Mouse (Mus musculus) liver, embryonic 16.5 days (tissue): Measurements from ENCODE around the gene Ccdc136. TPM values are rescaled to one million over a fixed set of nuclear protein-coding genes. Genes with fewer than 3 reads are reported as not detected.

Experiments
- ATAC-seq: fragments of 200-750 bp; cut with Nextera tagmentation; 2 replicates; pipeline ENCODE4 v1.8.0; 2017; ENCODE audit warnings: low read depth, mild to moderate bottlenecking, moderate number of reproducible peaks, moderate library complexity
- H3K27ac ChIP-seq: fragments of 300-500 bp; sonication (generic); 2 replicates; pipeline ENCODE4 v1.5.1; 2014; ENCODE audit warnings: mild to moderate bottlenecking, low read length
- H3K27me3 ChIP-seq: fragments of 300-500 bp; sonication (generic); 2 replicates; pipeline ENCODE4 v1.6.1; 2014; ENCODE audit warnings: low read depth, low read length, mixed read lengths; ENCODE audit not compliant: control insufficient read depth, insufficient read depth
- H3K36me3 ChIP-seq: fragments of 300-500 bp; sonication (generic); 2 replicates; pipeline ENCODE4 v1.6.1; 2014; ENCODE audit warnings: mild to moderate bottlenecking; ENCODE audit not compliant: control insufficient read depth, insufficient read depth
- H3K4me1 ChIP-seq: fragments of 300-500 bp; sonication (generic); 2 replicates; pipeline ENCODE4 v1.6.1; 2014; ENCODE audit warnings: low read depth, low read length, mixed read lengths; ENCODE audit not compliant: control insufficient read depth
- H3K4me2 ChIP-seq: fragments of 300-500 bp; sonication (generic); 2 replicates; pipeline ENCODE4 v1.6.1; 2014; ENCODE audit warnings: low read depth, low read length, mixed read lengths
- H3K4me3 ChIP-seq: fragments of 300-500 bp; sonication (generic); 2 replicates; pipeline ENCODE4 v1.5.1; 2014; ENCODE audit warnings: low read depth, mild to moderate bottlenecking, low read length
- H3K9ac ChIP-seq: fragments of 300-500 bp; sonication (generic); 2 replicates; pipeline ENCODE4 v1.6.1; 2014; ENCODE audit warnings: low read depth, low read length
- H3K9me3 ChIP-seq: fragments of 300-500 bp; sonication (generic); replicated peaks from 2 replicates; pipeline ENCODE4 v1.6.1; 2016; ENCODE audit warnings: low read length; ENCODE audit not compliant: control insufficient read depth
- WGBS: fragments of 180-500 bp; shearing (Covaris S2); extraction: QIAGEN DNeasy Blood & Tissue Kit; methylation state at CpG from one replicate; pipeline ENCODE4 v1.1.7; 2014; ENCODE audit not compliant: insufficient replicate concordance; 5-methylcytosine and 5-hydroxymethylcytosine counted together
- polyA plus RNA-seq: library from polyadenylated mRNA; unstranded; fragments of >200 nt; fragmentation: Nextera tagmentation; extraction: Ambion mirVana; gene quantifications from 2 replicates; pipeline ENCODE4 v1.2.1, GENCODE M21; 2015

Ccdc136 gene
- polyA plus RNA-seq, 1 experiment from 2014 or later, result 0.34 TPM

DNA sequence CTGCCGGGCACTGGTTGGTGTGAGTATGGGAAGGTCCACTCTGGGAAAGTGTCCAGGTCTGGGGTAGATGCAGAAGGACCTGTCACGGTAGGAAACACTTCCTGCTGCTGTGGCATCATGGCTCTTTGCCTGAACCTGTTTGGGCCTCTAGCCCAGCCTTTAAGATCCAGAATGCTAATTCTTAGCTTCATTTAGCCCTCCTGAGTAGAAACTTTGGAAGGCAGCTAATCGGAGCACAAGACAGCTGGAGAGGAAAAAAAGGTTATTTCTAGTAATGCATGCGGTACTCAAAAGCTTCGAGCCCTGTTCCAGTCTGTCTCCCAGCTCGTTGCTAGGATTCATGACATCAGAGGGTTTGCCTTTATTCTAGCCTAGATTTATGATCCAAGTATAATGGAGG lies 10.3 kb downstream of the Ccdc136 start:
- peaks cover 19% of the 10 kb centered on the region for H3K27me3 ChIP-seq
- no peak for ATAC-seq
- H3K4me1 ChIP-seq, result no peaks in the 10 kb centered on the region
- no peaks in the 10 kb centered on the region for H3K9me3 ChIP-seq
- no peak overlapping the region for H3K4me2 ChIP-seq
- WGBS, result 61% methylated on average over 6 of the region's 6 CpGs
- no peak overlapping the region for H3K27ac ChIP-seq
- no peak overlapping the region for H3K9ac ChIP-seq
- no peak overlapping the region for H3K4me3 ChIP-seq
- no peaks in the 10 kb centered on the region for H3K36me3 ChIP-seq

DNA sequence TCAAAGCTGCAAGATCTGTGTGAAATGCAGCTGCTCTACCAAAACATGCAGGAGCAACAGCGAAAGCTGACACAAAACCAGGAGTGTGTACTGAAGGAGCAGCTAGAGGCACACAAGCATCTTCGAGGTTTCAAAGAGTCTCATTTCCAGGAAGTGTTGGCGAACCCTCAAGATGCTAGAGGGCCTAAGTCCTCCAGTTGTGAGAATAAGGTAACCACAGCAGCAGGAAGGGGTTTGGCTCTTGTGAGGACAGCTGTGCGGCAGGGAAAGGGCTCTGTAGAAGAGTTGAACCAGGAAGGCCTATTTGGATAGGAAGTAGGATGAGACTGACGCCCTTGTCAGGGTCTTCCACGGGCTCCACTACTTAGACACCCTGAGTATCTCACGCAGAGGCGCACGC lies 19.3 kb downstream of the Ccdc136 start:
- H3K27me3 ChIP-seq, result no peaks in the 10 kb centered on the region
- no peak overlapping the region for H3K4me2 ChIP-seq
- no peak overlapping the region for H3K27ac ChIP-seq
- 43% methylated on average over 9 of the region's 9 CpGs for WGBS
- no peak overlapping the region for H3K4me3 ChIP-seq
- H3K36me3 ChIP-seq, result no peaks in the 10 kb centered on the region
- H3K4me1 ChIP-seq, result no peaks in the 10 kb centered on the region
- H3K9ac ChIP-seq, result no peak overlapping the region
- H3K9me3 ChIP-seq, result no peaks in the 10 kb centered on the region
- ATAC-seq, result no peak

DNA sequence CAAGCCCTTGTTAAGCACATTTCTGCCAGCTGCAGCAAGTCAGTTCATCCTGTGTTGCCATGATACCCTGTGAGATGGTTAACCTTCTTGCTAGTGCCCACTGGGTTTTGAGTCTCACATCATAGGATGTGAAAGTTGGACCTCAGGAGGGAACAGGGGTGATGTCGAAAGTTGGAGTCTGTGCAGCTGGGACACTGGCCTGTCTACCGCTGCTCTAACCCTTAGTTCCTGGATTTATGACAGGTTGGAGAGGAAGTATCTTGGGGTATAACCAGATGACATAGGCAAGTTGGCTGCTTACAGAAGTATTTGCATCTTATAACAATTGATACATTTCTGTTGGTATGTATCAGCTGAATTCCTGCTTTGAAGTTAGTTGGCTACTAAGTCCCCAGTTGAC lies 24.5 kb downstream of the Ccdc136 start:
- WGBS, result 35% methylated on average over 2 of the region's 2 CpGs
- H3K27ac ChIP-seq, result no peak overlapping the region
- no peak for ATAC-seq

DNA sequence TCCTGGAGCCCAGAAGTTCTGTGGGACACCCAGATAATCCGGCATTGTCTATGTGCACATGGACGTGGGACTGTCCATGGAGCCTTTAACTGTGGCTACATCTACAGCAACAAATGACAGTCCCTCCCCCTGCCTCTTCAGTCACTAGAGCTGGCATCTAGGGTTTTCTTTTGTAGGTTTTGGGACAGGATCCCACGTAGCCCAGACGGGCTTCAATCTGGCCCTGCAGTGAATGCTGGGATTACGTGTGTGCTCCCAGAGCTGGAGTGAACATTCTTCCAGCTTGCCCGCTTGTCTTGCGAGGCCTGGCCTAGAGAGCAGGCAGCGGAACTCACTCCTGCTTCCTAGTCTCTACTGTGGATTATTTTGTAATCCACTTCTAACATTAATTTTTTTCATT lies 29.0 kb downstream of the Ccdc136 start:
- Histone ChIP-seq H3K36me3 (no peaks in the 10 kb centered on the region), H3K4me1 (no peaks in the 10 kb centered on the region), H3K9ac (no peak overlapping the region), H3K4me2 (no peak overlapping the region), H3K9me3 (no peaks in the 10 kb centered on the region), H3K27me3 (no peaks in the 10 kb centered on the region), H3K27ac (no peak overlapping the region), H3K4me3 (no peak overlapping the region)
- no peak for ATAC-seq
- WGBS, result 68% methylated on average over 8 of the region's 8 CpGs

More for the DNA sequence above, 24.5 kb downstream of the Ccdc136 start:
- no peak overlapping the region for H3K4me3 ChIP-seq
- H3K9me3 ChIP-seq, result no peaks in the 10 kb centered on the region
- H3K36me3 ChIP-seq, result no peaks in the 10 kb centered on the region
- H3K4me2 ChIP-seq, result no peak overlapping the region
- H3K4me1 ChIP-seq, result no peaks in the 10 kb centered on the region
- no peak overlapping the region for H3K9ac ChIP-seq
- no peaks in the 10 kb centered on the region for H3K27me3 ChIP-seq

DNA sequence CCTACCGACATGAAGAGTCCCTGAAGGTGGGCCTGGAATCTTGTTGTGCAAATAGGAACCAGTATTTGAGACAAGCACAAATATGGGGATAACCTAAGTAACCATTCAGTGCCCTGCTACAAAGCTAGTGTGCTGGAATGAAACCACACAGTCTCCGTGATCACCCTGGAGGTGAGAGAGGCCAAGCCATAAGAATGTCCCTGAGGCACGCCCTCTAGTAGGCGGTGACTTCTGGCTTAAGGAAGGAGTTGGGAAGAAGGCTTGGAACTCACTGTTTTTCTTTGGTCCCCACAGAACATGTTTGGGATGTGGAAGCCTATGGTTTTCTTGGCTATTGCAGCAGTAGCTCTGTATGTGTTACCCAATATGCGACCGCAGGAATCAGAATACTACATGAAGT lies 30.2 kb downstream of the Ccdc136 start:
- H3K27ac ChIP-seq, result no peak overlapping the region
- WGBS, result 67% methylated on average over 6 of the region's 6 CpGs
- H3K4me1 ChIP-seq, result no peaks in the 10 kb centered on the region
- no peak overlapping the region for H3K4me3 ChIP-seq
- H3K9me3 ChIP-seq, result no peaks in the 10 kb centered on the region
- no peak for ATAC-seq
- H3K27me3 ChIP-seq, result 0 out of 2 replicates have a peak, but pooled peaks cover 2% of the 10 kb centered on the region
- no peak overlapping the region for H3K9ac ChIP-seq
- no peaks in the 10 kb centered on the region for H3K36me3 ChIP-seq
- no peak overlapping the region for H3K4me2 ChIP-seq

DNA sequence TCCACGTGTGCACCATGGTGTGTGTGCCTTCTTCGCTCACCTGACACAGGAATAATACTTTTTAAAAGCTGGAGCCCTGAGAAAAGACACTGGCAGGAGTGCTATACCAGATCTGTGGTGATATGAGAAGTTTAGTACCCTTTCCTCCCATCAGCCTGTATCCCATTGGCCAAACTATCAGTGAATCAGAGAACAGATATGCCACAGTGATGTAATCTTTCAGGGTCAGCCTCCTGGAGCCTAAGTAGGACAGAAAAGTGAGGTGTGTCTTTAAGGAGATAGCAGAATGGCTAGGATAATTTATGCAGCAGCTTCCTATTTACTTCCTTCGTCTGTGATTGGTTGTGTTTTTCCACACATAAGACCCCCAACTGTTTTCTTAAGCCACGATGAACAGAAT lies 32.1 kb downstream of the Ccdc136 start:
- ATAC-seq, result no peak
- no peaks in the 10 kb centered on the region for H3K4me1 ChIP-seq
- H3K9me3 ChIP-seq, result no peaks in the 10 kb centered on the region
- H3K4me2 ChIP-seq, result no peak overlapping the region
- no peaks in the 10 kb centered on the region for H3K36me3 ChIP-seq
- peaks cover 17% of the 10 kb centered on the region for H3K27me3 ChIP-seq
- WGBS, result 38% methylated on average over 4 of the region's 4 CpGs
- H3K9ac ChIP-seq, result no peak overlapping the region
- no peak overlapping the region for H3K27ac ChIP-seq
- no peak overlapping the region for H3K4me3 ChIP-seq

DNA sequence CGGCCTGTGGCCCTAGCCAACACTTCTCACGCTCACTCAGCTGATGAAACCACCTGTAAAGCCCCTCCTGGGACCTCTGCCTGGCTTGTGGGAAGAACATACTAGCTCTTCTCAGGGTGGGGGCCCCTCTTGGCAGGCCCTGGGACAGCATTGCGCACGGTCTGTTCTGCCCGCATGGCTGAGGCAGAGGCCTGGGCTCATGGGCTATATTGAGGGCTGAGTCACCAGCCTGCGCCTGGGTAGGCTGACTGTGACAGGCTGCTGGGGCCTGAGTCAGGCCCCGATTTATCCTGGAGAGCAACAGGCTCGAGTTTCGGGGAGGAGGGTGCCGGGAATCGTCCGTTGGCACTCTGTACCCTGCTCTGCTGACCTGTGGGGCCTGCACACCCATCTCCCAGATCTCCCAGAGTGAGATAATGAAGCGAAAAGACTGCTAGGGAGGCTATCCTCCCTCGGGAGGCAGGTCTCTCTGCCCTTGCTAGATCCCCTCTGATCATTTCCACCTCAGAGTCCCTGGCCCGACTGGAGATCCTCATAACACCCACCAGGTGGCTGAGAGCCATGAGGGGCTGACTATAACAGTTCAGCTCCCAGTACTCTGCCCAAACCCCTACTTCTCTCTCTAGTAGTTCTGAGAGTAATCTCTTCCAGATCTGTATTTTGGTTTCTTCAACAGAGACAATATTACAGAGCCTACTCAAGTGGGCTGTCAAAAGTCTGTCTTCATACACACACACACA lies 34.7 kb downstream of the Ccdc136 start:
- no peaks in the 10 kb centered on the region for H3K36me3 ChIP-seq
- no peak for ATAC-seq
- H3K27me3 ChIP-seq, result peaks cover 44% of the 10 kb centered on the region
- H3K4me2 ChIP-seq, result no peak overlapping the region
- WGBS, result 48% methylated on average over 15 of the region's 15 CpGs
- H3K4me3 ChIP-seq, result no peak overlapping the region
- H3K27ac ChIP-seq, result no peak overlapping the region
- H3K4me1 ChIP-seq, result no peaks in the 10 kb centered on the region; the same call in 1 of the 2 replicates
- no peak overlapping the region for H3K9ac ChIP-seq
- no peaks in the 10 kb centered on the region for H3K9me3 ChIP-seq

DNA sequence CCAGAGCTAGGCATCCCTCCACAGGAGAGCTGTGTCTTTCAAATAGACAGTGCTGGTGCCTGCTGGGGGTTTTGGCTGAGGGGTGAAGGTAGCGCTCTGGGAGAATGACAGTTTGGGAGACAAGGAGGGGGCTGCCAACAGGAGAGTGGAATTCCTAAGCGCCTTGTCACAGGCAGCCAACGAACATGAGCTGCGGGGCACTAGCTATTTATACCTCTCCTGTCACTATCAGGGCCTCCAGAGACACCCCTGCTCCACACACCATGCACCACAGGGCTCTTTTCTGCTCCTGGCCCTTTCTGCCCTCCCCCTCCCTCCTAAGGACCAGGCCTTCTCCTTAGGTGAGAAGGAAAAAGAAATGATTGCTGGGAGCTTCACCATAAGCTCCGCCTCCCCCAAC lies 35.4 kb downstream of the Ccdc136 start:
- H3K4me3 ChIP-seq, result no peak overlapping the region
- no peaks in the 10 kb centered on the region for H3K9me3 ChIP-seq
- no peak for ATAC-seq
- H3K36me3 ChIP-seq, result no peaks in the 10 kb centered on the region
- no peaks in the 10 kb centered on the region; the same call in 1 of the 2 replicates for H3K4me1 ChIP-seq
- H3K9ac ChIP-seq, result no peak overlapping the region
- 40% methylated on average over 5 of the region's 5 CpGs for WGBS
- H3K27ac ChIP-seq, result no peak overlapping the region
- H3K27me3 ChIP-seq, result peaks cover 50% of the 10 kb centered on the region
- H3K4me2 ChIP-seq, result no peak overlapping the region

DNA sequence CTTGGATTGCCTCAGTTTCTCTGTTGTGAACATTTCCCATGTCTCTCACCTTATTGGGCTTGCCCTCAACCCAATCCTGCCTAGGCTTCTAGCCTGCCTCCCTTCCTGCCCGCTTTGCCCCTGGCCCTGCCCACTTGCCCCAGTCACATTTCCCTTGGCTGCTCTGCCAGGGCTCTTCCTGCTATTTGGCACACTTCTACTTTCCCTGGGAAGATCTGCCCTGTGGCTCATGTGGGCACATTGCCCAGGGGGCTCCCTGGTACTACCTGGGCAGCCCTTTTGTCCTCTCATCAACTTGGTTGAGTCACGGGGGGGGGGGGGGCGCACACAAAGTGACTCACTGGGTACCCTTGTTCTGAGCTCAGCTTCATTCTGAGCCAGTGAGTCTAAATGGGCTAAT lies 36.0 kb downstream of the Ccdc136 start:
- no peak for ATAC-seq
- Histone ChIP-seq H3K36me3 (no peaks in the 10 kb centered on the region), H3K4me3 (no peak overlapping the region), H3K27ac (no peak overlapping the region), H3K4me1 (no peaks in the 10 kb centered on the region; the same call in 1 of the 2 replicates), H3K27me3 (peaks cover 52% of the 10 kb centered on the region), H3K9me3 (no peaks in the 10 kb centered on the region), H3K9ac (no peak overlapping the region), H3K4me2 (no peak overlapping the region)
- WGBS, result 46% methylated on average over 3 of the region's 3 CpGs
